Mouse (Mus musculus): ENCODE measurements at regions not wholly inside any gene's neighbourhood (a gene's known extent, or its start where the extent isn't known, plus 50 kb on each side); places are given as distances from the start of the nearest gene placed in this dataset.

DNA sequence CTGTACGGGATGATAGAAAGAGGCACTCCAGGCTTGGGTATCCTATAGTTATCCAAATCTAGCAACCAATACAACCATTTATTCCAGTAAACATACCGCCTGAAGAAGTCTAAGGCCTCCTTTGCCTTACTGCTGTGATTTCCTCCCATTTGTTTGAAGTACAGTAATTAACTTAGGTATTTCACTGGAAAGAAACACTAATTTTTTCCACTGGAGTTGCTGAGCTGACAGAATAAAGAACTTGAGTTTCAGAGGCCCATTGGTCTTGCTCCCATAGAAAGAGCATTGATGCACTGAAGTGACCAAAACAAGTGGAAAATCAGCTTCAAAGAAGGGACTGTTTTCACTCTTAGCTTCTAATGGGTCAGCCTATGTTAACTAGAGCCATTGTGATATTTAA, 1100.8 kb upstream of the Gm7489 start:
- H3K4me3 ChIP-seq (ENCODE audit: insufficient read depth, low read length) = no peak overlapping the region
- TF ChIP-seq POLR2A (IDR thresholded peaks at IDR 0.05; ENCODE audit: low read depth, low read length) (no peak), CTCF (IDR thresholded peaks at IDR 0.05; ENCODE audit: borderline replicate concordance, insufficient read depth, low read length) (no peak)
- H3K4me1 ChIP-seq (ENCODE audit: control insufficient read depth, insufficient read depth, low read length) = no peaks in the 10 kb centered on the region
- H3K27ac ChIP-seq (ENCODE audit: insufficient read depth, low read length) = no peak overlapping the region

DNA sequence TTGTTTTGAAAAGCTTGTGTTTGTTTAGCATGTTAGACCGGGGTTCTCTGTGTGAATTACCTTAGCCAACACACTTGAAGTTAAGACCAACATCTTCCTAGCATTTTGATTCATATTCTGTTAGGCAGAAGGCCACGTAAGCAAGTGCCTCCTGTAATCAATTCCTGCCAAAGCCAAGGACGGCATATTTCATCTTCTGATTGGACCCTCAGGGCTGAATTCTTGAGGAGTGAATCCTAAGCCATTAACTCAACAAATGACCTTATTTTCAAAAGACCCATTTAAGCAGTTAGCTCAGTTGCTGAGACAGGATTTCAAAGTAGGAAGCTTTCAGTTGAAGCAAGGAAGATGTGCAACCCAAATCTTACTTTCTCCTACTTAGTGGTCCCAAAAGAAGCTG, 1099.5 kb upstream of the Gm7489 start:
- Histone ChIP-seq H3K4me3 (ENCODE audit: insufficient read depth, low read length) (no peak overlapping the region), H3K27ac (ENCODE audit: insufficient read depth, low read length) (no peak overlapping the region), H3K4me1 (ENCODE audit: control insufficient read depth, insufficient read depth, low read length) (no peaks in the 10 kb centered on the region)
- no peak for TF ChIP-seq POLR2A (IDR thresholded peaks at IDR 0.05; ENCODE audit: low read depth, low read length)
- TF ChIP-seq CTCF (IDR thresholded peaks at IDR 0.05; ENCODE audit: borderline replicate concordance, insufficient read depth, low read length) = no peak

DNA sequence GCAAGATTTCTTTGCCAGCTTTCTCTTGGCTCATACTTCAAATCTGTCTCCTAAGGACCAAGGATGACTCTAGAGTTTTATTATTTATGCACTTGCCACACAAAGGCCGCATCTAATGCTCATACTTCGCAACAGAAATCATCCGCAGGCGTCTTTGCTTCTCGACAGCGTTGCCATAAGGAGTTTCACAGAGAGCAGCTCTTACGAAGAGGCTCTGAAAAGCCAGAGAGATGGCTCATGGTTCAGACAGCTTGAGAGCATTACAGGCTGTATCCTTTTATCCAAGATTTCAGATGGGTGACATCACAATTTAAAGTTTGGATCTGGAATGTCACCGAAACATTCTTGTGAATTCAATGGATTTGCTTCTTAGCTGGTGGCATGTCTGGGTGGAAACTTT, 1098.7 kb upstream of the Gm7489 start:
- H3K4me1 ChIP-seq (ENCODE audit: control insufficient read depth, insufficient read depth, low read length) = no peaks in the 10 kb centered on the region
- TF ChIP-seq CTCF (IDR thresholded peaks at IDR 0.05; ENCODE audit: borderline replicate concordance, insufficient read depth, low read length) = no peak
- TF ChIP-seq POLR2A (IDR thresholded peaks at IDR 0.05; ENCODE audit: low read depth, low read length) = no peak
- no peak overlapping the region for H3K4me3 ChIP-seq (ENCODE audit: insufficient read depth, low read length)
- H3K27ac ChIP-seq (ENCODE audit: insufficient read depth, low read length) = no peak overlapping the region

DNA sequence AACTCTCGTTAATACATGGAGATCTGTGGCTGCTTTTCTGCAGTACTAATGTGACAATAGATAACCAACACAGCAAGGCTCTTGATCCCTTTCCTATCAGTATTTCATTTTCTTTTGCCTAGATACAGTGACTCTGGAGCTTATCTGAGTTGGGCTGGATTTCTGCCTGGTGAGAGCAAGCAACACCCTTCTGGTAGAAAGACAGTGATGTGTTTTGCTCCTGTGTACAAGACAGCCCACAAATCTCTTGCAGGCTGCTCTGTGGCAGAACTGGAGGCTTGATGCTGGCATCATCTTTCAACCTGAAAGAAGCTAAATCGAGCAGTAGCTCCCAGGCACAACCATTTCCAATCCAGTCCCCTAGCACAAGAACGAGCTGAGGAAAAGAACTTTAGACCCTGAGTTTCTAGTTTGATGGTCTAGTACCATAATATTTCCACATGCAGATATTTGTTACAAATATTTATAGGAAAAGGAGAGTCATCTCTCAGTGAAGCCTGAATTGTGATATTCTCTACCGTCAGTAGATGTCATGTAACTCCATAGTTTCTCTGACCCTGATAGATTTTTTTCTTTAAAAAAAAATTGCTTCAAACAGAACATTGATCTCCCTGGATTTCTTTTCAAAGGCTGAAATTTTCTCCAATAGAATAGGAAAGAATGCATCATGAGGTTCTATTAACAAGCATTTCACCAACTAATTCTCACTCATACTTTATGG, 1079.1 kb upstream of the Gm7489 start:
- Histone ChIP-seq H3K27ac (ENCODE audit: insufficient read depth, low read length) (no peak overlapping the region), H3K4me3 (ENCODE audit: insufficient read depth, low read length) (no peak overlapping the region), H3K4me1 (ENCODE audit: control insufficient read depth, insufficient read depth, low read length) (peaks cover 2% of the 10 kb centered on the region; the same call in 1 of the 2 replicates)
- no peak for TF ChIP-seq POLR2A (IDR thresholded peaks at IDR 0.05; ENCODE audit: low read depth, low read length)
- no peak for TF ChIP-seq CTCF (IDR thresholded peaks at IDR 0.05; ENCODE audit: borderline replicate concordance, insufficient read depth, low read length)

DNA sequence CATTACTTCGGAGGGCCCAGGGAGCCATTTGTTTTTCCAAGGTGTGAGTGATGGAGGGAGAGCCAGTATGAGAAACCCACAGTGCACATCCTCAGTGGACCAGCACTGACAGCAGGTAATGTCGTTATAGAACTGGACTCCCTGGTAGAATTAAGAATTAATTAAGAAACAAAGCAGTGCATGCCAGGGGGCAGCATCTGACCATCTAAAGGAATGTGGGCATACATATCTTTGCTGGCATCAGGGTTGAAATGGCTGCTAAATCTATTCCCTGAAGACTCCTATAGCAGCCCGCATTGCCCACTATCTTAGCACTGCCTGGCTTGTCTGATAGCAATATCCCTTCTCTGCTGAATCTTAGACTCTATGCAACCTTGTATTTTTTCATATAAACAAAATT, 1076.1 kb upstream of the Gm7489 start:
- no peak overlapping the region for H3K27ac ChIP-seq (ENCODE audit: insufficient read depth, low read length)
- TF ChIP-seq POLR2A (IDR thresholded peaks at IDR 0.05; ENCODE audit: low read depth, low read length) (no peak), CTCF (IDR thresholded peaks at IDR 0.05; ENCODE audit: borderline replicate concordance, insufficient read depth, low read length) (no peak)
- peaks cover 4% of the 10 kb centered on the region for H3K4me1 ChIP-seq (ENCODE audit: control insufficient read depth, insufficient read depth, low read length)
- no peak overlapping the region for H3K4me3 ChIP-seq (ENCODE audit: insufficient read depth, low read length)

DNA sequence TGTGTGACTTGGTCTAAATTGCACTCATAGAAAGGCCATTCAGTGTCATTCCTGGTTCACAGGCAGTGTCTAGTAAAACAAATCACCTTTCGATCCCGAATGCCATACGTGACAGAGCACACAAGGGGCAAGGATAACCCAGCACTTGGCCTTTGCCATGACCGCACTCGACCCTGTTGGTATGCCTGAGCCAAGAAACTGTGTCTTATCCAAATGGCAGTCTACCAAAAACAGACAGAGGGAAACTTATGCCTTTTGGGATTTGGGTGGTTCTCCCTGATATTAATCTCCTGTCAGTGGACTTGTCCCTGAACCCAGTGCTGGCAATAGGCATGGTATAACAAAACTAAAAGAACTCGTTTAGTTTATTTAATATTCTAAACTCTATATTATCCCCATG, 1063.9 kb upstream of the Gm7489 start:
- no peak overlapping the region for H3K27ac ChIP-seq (ENCODE audit: insufficient read depth, low read length)
- no peaks in the 10 kb centered on the region for H3K4me1 ChIP-seq (ENCODE audit: control insufficient read depth, insufficient read depth, low read length)
- H3K4me3 ChIP-seq (ENCODE audit: insufficient read depth, low read length) = no peak overlapping the region
- TF ChIP-seq CTCF (IDR thresholded peaks at IDR 0.05; ENCODE audit: borderline replicate concordance, insufficient read depth, low read length) (no peak), POLR2A (IDR thresholded peaks at IDR 0.05; ENCODE audit: low read depth, low read length) (no peak)

DNA sequence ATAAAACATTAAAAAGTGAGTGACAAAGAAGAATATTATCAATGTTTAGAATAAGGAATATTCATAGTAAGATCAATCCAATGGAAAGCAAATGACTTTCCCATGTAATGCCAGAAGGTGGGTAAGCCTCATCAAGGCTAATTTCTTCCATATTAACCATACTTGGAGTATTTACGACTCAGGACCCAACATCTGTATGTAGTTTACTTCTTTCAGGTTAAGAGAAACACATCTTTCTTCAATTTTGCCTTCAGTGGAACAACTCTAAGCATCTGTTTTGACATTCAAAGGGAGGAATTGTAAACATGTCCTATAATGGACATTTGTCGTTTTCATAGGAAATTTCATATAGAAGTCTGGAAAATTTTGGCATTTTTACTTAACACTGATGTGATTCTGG, 1047.8 kb upstream of the Gm7489 start:
- TF ChIP-seq POLR2A (IDR thresholded peaks at IDR 0.05; ENCODE audit: low read depth, low read length) (no peak), CTCF (IDR thresholded peaks at IDR 0.05; ENCODE audit: borderline replicate concordance, insufficient read depth, low read length) (no peak)
- Histone ChIP-seq H3K27ac (ENCODE audit: insufficient read depth, low read length) (no peak overlapping the region), H3K4me3 (ENCODE audit: insufficient read depth, low read length) (no peak overlapping the region), H3K4me1 (ENCODE audit: control insufficient read depth, insufficient read depth, low read length) (no peaks in the 10 kb centered on the region)

DNA sequence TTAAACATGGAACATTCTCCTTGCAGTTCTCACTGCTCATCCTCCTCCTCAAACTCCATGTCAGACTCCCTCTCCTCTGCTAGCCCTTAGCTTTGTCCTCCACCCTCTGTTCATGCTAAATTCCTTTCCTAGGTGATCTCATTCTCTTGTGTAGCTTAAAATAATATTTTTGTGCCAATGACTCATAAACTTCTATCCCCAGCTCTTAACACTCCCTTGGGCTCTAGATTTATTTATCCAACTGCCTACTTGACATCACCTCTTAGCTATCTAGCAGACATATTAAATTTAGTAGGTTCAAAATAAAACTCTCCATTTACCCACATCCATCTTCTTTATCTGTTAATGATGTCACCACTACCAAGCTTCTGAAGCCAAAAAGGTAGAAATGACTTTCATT, 1036.6 kb upstream of the Gm7489 start:
- no peak overlapping the region for H3K4me3 ChIP-seq (ENCODE audit: insufficient read depth, low read length)
- TF ChIP-seq POLR2A (IDR thresholded peaks at IDR 0.05; ENCODE audit: low read depth, low read length) (no peak), CTCF (IDR thresholded peaks at IDR 0.05; ENCODE audit: borderline replicate concordance, insufficient read depth, low read length) (no peak)
- H3K4me1 ChIP-seq (ENCODE audit: control insufficient read depth, insufficient read depth, low read length) = peaks cover 7% of the 10 kb centered on the region
- peak overlapping the region; percentile 24; the same call in 1 of the 2 replicates for H3K27ac ChIP-seq (ENCODE audit: insufficient read depth, low read length)

DNA sequence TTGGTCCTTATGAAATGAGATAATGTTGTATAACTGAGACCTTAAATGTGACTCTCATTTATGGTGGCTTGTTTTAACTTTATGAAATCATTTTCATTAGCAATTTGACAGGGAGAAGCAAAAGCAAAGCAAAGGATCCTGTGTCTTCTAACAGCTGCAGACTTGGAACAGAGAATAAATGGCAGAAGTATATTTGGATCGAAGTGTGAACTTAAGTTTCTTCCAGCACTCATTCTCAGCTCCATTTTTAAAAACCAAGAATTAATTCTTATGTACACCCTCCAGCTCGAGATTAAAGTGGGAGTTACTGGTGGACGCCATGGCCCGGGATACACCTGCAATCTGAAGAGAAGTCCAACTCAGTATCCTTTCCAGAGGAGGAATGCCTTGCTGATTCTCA, 1026.0 kb upstream of the Gm7489 start:
- Histone ChIP-seq H3K27ac (ENCODE audit: insufficient read depth, low read length) (no peak overlapping the region), H3K4me3 (ENCODE audit: insufficient read depth, low read length) (no peak overlapping the region), H3K4me1 (ENCODE audit: control insufficient read depth, insufficient read depth, low read length) (no peaks in the 10 kb centered on the region)
- TF ChIP-seq POLR2A (IDR thresholded peaks at IDR 0.05; ENCODE audit: low read depth, low read length) (no peak), CTCF (IDR thresholded peaks at IDR 0.05; ENCODE audit: borderline replicate concordance, insufficient read depth, low read length) (no peak)

DNA sequence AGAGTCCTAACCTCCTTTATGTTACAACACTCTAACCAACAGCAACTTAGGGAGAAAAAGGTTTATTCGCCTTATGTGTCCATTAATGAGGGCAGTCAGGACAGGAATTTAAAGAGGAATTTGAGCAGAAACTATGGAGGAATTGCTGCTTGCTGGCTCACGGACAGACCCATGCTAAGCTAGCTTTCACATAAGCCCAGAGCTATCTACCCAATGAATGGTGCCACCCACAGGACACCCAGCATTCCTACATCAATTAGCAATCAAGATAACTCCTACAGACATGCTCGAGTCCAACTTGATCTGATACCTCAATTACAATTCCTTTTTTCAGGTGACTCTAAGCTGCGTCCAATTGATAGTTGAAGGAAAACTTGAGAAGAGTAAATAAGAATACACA, 1021.2 kb upstream of the Gm7489 start:
- H3K4me3 ChIP-seq (ENCODE audit: insufficient read depth, low read length) = no peak overlapping the region
- H3K27ac ChIP-seq (ENCODE audit: insufficient read depth, low read length) = no peak overlapping the region
- peaks cover 3% of the 10 kb centered on the region; the same call in 1 of the 2 replicates for H3K4me1 ChIP-seq (ENCODE audit: control insufficient read depth, insufficient read depth, low read length)
- no peak for TF ChIP-seq POLR2A (IDR thresholded peaks at IDR 0.05; ENCODE audit: low read depth, low read length)
